Mouse (Mus musculus): Measurements from ENCODE around the gene Olfr103.

Olfr103 gene

GRCm38 (mm10) chr17:37339598-37339997, at the start of gene Olfr103:
Gene Olfr103 (minus strand): TSS chr17:37339698.
- no peak for DNase-seq

GRCm38 (mm10) chr17:37378733-37379132, 39.2 kb upstream of the Olfr103 start, which contains the start of gene Olfr105-ps:
Gene Olfr105-ps (plus strand): TSS chr17:37379033.
- no peak for DNase-seq

DNA sequence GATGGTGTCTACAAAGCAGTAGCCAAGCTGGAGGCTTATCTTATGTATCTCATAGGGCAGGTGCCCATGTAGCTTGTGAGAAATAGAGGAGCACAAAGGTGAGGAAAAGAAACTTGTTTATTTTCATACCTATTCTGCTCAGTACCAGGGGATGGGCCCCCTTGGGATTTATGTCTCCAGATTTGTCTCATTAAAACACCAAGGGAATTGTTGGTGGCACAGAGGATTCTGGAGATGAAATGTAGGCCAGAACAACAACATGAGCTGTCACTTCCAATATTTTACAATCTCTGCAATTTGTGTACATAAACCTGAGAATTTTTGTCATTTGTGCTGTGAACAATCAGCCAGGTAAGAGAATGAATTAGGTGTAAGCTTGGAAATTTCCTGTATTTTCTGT, 19.8 kb upstream of the Olfr103 start, which contains the start of gene Olfr104-ps:
Gene Olfr104-ps, plus strand, starts transcription at position 301 of the 400 bp plus-strand sequence.
- no peak for DNase-seq

DNA sequence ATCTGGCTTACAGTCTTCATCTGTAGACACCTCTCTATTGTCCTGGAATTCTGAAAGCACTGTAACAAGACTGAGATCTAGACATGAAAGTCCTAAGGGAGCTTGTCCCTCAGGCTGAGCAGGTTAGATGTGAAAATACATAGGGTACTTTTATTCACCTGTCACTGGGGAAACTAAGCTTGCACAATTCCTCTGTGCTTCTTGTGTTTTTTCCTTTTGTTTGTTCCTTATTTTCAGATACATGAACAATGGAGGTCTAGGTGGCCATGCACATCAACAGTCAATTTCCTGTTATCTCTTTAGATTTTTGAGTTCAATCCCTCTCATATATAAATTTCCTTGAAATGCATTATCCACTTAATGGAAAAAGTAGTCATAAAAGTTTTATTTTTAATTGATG, 22.5 kb downstream of the Olfr103 start, which contains the start of gene Olfr102:
Gene Olfr102, minus strand, starts transcription at position 101 of the 400 bp plus-strand sequence.
- no peak for DNase-seq

- no peak for DNase-seq
These were observed 29.3 kb downstream of the Olfr103 start for GRCm38 (mm10) chr17:37310146-37310699.

GRCm38 (mm10) chr17:37308483-37308882, 31.0 kb downstream of the Olfr103 start:
- DNase-seq, result no peak

- DNase-seq, result no peak
These were observed 35.3 kb downstream of the Olfr103 start, which contains the start of gene Olfr101 for GRCm38 (mm10) chr17:37304213-37304612. Gene Olfr101 (minus strand): TSS chr17:37304313.
